Mouse (Mus musculus): ENCODE data around the gene 1700008P02Rik.
"Not testable (repeated sequence)": the region's sequence is repeated elsewhere in the genome, so short reads cannot be mapped to it uniquely, and the experiment has no call there.

Gene 1700008P02Rik

GRCm38 (mm10) chr3:6620343-6620742 is at the start of gene 1700008P02Rik:
TSS of gene 1700008P02Rik (minus strand) at chr3:6620443.
- DNase-seq (ENCODE audit: low spot score) = no peak

- no peak for DNase-seq (ENCODE audit: low spot score)
Measured at GRCm38 (mm10) chr3:6649411-6649810, 29.2 kb upstream of the 1700008P02Rik start.

GRCm38 (mm10) chr3:6638151-6638550 is 17.9 kb upstream of the 1700008P02Rik start:
- not testable (repeated sequence) for DNase-seq (ENCODE audit: low spot score)

- DNase-seq (ENCODE audit: low spot score) = no peak
Measured at GRCm38 (mm10) chr3:6634256-6634655, 14.0 kb upstream of the 1700008P02Rik start.

- no peak for DNase-seq (ENCODE audit: low spot score)
Measured at GRCm38 (mm10) chr3:6617881-6618280, 2.4 kb downstream of the 1700008P02Rik start.

All from ovary, postnatal 10 days (tissue).